Mouse (Mus musculus): ENCODE data around the gene Gpalpp1.

Gpalpp1 gene

DNA sequence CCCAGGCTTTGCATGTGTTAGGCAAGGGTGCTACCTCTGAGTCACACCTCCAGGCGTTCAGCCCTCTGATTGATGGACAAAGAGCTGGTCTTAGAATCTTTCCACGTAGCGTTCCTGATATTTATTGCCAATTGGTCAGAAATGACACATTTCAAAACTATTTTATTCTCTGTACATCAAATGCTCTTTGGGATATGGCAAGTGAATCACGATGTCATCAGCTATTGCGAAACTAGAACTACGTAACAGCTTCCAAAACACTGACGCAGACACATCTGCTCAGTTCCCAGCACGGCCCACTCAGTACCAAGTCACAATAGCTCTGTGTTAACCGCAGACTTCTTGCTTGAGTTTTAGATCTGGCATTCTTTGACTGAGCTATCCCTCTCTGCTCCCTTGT, 11.0 kb downstream of the Gpalpp1 start:
- DNase-seq (ENCODE audit: low spot score), result no peak

DNA sequence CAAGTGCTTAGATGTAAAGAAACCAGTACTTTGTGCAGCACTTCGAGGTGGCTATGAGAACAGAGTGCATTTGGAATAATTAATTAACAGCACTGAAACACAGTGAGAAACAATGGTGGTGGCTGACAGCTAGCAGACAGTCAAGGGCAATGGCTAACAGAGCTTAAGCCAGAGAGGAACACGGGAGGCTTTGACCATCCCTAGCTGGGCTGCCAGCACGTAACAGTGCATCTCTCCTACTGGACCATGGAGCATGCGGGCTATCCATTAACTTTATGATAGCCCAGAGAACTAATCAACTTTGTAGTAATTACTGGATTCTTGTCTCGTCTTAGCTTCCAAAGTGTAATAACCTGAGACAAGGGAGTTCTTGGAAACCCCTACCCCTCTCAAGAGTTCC, 12.7 kb downstream of the Gpalpp1 start:
- no peak for DNase-seq (ENCODE audit: low spot score)

DNA sequence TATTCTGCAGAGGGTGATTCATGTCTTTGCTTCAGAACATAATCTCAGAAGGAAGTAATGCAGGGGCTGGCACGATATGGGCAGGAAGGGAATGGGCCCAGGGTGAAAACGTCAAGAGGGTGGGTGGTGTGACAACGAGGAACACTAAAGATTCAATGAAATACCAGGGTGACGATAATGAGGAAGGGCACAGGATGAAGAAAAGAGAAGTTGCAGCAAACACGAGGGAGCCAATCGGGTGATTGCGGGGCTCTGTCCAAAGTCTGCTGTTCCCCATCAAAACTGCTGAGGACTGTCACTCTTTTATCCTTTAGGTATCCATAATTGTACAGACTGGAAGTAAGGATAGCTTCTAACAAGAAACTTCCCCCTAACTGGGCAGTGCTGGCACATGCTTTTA, 13.3 kb downstream of the Gpalpp1 start:
- no peak for DNase-seq (ENCODE audit: low spot score)

DNA sequence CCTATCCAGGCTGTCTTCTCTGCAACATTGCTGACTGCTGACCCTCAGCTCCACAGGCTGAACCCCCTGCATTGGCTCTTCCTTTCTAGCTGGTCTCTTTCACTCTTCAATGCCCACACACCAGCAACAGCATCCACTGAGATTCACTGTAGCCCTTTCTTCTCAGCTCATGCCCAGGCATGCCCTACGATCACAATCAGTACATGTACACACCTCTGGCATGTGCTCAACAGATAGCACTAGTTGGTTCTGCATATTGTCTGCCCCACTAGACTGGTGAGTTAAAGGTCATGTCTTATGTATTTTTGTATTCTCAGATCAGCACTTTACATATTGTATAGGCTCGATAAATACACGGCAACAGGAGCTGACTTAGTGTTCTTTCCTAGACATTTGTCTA, 26.4 kb downstream of the Gpalpp1 start:
- no peak for DNase-seq (ENCODE audit: low spot score)

DNA sequence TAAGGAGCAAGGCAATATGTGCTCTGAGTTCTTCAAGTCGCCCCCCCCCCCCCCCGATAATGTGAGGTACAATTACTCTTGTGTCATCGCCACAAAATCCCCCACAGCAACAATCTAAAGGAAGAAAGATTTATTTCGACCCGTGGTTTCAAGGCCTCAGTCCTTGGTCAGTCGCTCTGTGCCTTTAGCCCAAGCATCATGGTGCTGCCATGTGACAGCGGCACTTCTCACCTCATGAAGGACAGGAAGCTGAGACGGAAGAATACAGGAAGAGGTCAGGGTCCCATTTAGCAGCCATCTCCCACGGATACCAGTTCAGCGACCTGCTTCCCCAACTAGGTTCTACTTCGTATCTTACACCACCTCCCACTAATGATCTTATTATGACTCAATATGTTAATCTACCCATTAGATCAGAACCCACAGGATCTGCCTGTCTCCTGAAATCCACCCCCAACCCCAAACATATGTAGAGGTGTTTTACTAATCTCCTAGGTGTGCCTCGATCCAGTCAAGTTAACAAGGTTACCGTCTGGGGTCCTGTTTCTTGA, 28.4 kb downstream of the Gpalpp1 start:
- DNase-seq (ENCODE audit: low spot score), result no peak

DNA sequence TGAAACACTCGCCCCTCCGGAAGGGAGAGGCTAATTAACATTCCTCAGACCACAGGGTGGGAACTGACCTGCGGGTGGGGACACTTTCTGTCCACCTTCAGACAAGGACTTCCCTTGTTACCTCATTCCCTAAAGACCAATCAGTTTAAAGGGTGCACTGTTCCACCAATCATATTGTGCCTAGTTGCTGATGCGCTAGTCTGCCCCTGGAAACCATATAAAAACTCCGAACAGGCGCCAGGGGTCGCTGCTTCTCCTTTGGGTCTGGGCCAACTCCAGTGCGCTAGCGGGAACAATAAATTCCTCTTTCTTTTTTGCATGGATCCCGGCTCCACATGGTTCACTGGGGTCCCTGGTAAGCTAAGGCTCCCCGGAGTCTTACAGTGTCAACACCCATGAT, 29.1 kb downstream of the Gpalpp1 start:
- no peak for DNase-seq (ENCODE audit: low spot score)

DNA sequence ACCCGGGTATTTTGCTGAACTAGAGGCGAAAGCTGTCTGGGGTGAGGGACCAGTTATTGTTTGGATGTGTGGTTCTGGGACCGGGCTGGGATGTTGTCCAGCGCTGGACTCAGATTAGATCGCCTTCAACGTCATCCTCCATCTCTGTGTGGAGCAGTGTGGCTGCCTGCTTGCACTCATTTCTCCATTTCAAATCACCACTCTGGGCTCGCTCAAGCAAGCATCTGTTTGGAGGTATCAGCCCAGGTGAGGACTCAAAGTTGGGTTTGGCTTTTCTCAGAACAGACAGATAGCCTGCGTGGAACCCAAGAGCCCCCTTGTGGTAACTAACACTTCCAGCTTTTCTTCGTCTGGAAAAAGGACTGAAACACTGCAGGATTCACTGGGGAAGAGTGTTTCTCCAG, 33.5 kb downstream of the Gpalpp1 start:
- peak; percentile 3 for DNase-seq (ENCODE audit: low spot score)

DNA sequence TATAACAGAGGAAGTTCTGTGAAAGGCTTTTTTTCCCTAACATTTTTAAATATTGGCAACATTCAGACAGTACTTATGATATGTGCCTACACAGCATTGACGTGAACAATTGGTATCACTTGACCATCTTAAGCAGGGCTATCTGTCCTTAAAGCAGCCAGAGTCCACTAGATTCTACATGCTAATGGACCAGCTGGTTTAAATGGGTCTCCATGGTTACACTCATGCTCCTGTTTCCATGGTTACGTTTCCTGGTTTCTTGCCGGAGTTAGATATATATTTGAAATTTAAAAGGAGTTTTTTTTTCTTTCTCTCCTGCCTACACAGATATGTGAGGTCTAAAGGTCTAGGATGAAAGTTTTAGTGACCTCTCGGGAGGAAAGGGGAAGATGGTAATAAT, 34.0 kb downstream of the Gpalpp1 start:
- no peak for DNase-seq (ENCODE audit: low spot score)

DNA sequence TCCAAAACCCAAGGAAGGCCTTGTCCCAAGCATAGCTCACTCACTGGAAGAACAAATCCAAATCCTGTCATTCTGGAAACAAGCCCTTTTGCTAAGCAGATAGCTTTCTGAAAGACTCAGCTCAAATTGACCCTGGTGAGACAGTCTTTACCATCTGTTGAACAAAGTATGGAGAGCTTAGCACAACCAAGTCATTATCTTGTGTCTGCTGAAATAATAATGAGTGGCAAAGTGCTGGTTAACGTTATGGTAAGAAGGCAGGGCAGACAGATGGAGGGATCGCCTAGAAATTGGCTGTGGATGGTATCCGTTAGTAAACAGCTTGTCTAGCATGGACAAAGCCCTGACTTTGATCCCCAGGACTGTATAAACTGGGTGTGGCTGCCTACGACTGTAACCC, 34.8 kb downstream of the Gpalpp1 start:
- no peak for DNase-seq (ENCODE audit: low spot score)

DNA sequence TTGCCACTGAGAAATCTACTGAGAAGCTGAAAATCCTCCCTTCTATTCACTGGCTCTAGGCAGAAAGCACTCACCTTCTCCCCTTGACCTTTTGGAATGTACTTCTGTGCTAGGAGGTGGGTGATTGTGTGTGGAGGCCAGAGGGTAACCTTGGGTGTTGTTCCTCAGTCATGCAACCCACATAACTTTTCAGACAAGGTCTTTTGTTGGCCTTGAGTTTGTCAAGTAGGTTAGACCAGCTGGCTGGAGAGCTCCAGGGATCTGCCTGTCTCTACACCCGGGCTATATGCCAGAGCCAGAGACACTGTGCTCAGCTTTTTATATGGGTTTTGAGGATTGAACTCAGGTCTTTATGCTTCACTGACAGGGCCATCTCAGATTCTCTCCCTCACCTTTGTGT, 36.4 kb downstream of the Gpalpp1 start:
- DNase-seq (ENCODE audit: low spot score), result no peak

DNA sequence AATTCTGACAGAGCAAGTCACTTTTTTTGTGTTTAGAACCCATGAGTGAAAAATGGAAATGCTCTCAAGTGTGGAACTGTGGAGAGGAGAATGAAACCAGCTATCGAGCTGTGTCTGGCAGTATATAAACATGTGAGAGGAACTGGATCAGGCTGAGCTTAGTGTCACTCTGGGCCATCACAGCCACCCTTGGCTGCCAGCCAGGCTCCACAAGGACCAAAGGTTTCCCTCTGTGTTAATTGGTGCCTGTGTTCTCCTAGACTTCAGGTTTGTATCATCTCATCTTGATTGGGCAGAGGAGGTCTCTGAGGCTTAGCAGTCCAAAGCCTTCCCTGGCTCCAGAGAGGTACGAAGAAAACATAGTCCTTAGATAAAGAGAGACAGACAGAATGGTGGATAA, 37.9 kb downstream of the Gpalpp1 start:
- DNase-seq (ENCODE audit: low spot score), result no peak

DNA sequence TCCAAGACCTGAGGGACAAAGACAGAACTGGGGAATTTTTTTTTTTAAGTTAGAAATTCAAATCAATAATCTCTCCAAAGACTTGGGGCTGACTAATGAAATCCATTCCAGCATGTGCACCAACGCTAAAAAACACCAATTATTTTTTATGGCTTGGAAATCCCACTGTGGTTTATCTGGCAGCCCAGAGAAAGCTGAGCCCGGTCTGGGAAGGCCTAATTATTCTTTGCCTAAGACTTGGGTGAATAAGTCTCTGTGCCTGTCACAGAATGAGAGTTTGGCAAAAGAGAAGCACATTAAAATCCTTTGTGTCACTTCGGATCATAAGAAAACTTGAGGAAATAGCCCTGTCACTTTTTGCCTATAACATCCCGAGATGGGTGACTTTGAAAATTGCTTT, 41.3 kb downstream of the Gpalpp1 start:
- no peak for DNase-seq (ENCODE audit: low spot score)

DNA sequence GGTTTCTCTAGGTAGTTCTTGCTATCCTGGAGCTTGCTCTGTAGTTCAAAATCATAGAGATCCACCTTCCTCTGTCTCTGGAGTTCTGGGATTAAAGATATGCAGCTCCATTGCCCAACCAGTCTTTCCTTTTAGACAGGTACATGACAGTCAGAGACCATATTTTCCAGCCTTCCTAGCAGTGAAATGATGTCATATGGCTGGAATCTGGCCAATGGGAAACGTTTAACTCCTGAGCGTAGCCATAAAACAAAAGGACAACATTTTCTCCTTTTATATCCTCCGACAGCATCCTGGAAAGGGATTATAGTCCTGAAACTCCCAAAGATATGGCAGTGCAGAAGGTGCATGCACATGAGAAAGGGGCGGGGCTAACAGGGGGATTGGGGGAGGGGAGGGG, 42.3 kb downstream of the Gpalpp1 start:
- no peak for DNase-seq (ENCODE audit: low spot score)

DNA sequence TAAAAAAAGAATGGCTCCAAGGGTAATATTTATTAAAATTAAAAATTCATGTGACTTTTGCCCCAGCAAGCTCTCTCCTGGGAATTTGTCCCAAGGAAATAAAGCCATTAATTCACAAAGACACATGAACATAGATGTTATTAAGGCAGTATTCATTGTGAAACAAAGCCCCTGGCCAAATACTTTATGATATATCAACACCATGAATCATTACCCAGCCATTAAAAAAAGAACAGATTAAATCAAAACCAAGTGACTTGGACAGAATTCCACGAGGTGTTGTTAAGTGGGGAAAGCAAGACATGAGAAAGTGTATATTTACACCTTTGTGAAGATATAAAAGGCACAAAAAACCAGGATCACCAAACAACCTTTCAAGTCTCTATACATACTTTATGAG, 43.3 kb downstream of the Gpalpp1 start:
- DNase-seq (ENCODE audit: low spot score), result no peak

DNA sequence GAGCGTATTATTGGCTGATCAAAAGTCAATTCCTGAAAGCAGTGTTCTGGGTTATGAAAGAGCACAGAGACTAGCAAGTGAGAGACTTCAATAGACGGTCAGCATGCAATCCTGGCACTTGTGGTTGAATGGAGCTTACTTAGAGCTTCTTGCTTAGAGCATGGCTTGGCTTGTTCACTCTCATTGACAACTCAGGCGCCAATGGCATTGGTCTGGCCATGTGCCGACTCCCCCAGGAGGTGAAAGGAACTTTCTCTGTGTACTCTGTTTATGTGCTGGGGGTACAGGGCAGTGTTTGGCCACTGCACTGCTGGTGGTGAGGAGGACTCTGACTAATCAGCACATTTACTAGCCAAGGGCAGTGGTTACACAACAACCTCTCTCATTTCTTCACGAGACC, 51.1 kb downstream of the Gpalpp1 start:
- DNase-seq (ENCODE audit: low spot score), result no peak

DNA sequence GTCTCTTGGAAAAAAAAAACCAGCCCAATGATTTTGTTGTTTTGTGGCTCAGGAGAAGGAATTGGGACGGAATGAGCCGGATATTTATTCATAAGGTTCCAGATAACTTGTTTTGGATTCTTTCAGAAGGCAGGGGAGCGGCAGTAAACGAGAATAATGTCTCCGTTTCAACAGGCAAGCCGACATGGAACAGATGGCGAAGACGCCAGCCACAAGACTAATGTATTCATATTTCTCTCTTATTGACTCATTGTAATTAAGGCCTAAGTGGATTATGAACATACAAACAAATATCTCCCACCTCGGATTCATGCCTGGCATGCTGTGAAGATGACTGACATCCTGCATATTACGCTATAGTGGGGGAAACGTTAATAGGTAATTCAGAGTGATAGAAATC, 56.8 kb downstream of the Gpalpp1 start:
- no peak for DNase-seq (ENCODE audit: low spot score)

DNA sequence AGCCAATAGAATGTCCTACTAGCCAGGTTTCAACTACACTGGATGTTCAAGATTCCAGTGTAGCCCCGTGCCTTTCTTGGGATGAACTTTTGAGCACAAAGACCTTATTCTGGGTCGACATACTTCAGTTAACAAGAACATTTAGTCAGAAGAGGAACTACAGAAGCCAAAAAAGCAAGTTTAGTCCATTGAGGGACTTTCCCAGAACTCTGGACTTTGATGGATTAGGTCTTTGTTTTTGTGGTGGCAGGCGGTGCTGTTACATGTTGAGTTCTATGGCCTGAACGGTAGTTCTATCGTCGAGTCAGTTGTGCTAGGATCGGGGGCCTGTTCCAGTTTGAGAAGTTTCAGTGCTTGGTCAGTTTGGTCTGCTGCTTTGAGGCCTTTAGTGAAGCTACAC, 58.6 kb downstream of the Gpalpp1 start:
- DNase-seq (ENCODE audit: low spot score), result no peak

DNA sequence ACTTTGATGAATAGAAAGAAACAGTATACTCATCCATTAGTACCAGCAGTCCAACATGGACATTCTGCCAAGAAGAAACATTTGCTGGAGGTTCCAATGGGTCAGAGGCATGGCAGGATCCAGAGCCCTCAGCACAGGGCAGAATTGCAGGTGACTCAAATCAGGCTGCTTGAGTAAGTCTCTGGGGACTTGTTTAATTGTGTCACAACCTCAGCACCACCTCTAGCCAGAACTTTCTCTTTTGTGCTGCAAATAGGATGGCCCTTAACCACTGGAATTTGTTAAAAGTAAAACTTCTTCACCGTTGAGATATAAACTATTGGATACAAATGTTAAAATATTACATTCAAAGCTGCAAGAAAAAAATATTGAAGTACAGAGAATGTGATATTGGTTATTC, 64.8 kb downstream of the Gpalpp1 start:
- DNase-seq (ENCODE audit: low spot score), result no peak

DNA sequence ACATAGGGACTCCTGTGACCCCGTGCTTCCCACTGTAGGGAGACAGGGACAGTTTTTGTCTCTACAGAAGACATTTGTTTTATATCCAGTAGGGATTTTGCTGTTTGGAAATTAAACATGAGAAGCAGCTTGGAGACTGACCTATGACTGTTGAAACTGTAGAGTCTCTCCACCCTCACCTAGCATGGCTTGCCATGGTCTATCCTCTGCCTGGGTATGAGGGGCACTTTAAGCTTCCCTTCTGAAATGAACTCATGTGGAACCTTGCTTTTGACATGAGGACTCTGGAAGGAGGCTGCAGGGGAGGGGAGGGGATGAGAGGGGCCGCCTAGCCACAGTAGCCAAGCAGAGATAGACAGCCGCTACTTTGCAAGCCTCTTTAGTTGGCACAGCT, 66.4 kb downstream of the Gpalpp1 start:
- no peak for DNase-seq (ENCODE audit: low spot score)

DNA sequence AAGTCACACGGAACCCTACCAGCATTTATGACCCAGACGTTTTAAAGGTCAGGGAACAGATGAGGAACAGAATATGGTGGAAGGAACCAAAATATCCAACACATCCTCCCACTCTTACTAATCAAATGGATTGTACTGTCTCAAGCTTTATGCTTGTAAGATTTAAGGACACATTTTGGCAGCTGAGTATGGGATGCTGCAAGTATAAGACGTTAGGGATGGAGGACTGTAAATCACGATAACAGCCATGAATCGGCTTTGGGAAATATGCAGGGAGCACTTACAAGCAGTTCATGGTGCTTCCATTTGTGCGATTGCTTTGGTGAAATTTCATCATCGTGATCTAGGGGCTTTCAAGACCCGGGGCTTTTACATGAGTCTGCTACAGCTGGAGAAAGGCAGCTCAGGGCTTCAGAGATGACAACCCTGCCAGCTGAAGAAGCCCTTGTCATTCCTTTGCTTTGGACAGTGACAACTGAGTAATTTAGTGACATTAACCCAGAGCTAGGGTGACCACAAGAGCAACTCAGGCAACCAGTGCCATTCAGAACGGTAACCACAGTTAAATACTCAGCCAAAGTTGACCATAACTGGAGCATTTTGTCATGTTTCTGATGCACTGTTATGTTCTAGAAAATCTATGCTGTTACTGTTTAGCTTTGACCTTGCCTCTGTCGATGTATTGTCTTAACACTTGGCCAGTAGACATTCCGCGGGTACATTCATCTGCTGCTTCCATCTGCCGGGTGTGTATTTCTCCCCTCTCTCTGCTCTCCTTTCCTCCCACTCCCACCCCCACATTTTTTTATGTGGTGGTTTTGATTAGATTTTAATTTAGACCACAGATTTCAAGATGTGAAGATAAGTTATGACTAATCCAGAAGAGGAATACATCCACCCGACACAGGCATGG, 67.1 kb downstream of the Gpalpp1 start:
- DNase-seq (ENCODE audit: low spot score), result no peak

Measured in T-cell, adult 2 months (primary cell).